Mouse (Mus musculus) olfactory bulb, adult 2 months (tissue): ENCODE results near the gene Slc5a10.

Source experiments
- CTCF ChIP-seq: fragments of 200-500 bp; IDR thresholded peaks from 2 replicates; pipeline ENCODE4 v1.5.1; 2012; ENCODE audit warnings: low read depth, mild to moderate bottlenecking, low read length, moderate library complexity; ENCODE audit not compliant: insufficient read depth
- POLR2A ChIP-seq: fragments of 200-500 bp; IDR thresholded peaks from 2 replicates; pipeline ENCODE4 v1.6.1; 2012; ENCODE audit warnings: mild to moderate bottlenecking, low read depth, low read length, moderate library complexity; ENCODE audit not compliant: insufficient read depth

DNA sequence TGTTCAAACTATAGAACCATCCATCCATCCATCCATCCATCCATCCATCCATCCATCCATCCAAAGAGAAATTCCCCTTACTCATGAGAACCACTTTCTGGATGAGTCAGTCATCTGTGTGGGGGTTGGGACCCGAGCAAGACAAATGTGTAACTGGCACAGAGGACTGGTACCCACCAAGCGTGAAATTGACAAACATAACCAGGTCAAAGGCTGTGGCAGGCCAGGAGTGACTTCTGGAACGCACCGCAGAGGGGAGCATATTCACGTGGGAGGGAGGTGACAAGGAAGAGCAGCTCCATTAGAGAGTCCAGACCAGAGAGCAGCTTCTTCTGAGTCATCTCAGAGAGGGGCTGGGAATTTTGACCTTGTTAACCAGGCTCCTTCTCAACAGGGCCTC is 1.5 kb upstream of the Slc5a10 start:
- TF ChIP-seq CTCF (no peak), POLR2A (no peak)
